Mouse (Mus musculus) ovary, postnatal 14 days (tissue): Measurements from ENCODE around the gene Plxdc2.
"Not testable (repeated sequence)": the region's sequence is repeated elsewhere in the genome, so short reads cannot be mapped to it uniquely, and the experiment has no call there.

Experiments used
- DNase-seq: peaks from one replicate; pipeline ENCODE4 v3.0.0; 2022; ENCODE audit warnings: low spot score

The Plxdc2 gene

GRCm38 (mm10) chr2:16749302-16749909 lies 393.3 kb downstream of the Plxdc2 start:
- no peak for DNase-seq

- DNase-seq: no peak
These were observed 401.1 kb downstream of the Plxdc2 start for GRCm38 (mm10) chr2:16757158-16757557.

GRCm38 (mm10) chr2:16759766-16760165 lies 403.7 kb downstream of the Plxdc2 start:
- DNase-seq: no peak

- not testable (repeated sequence) for DNase-seq
These were observed 413.0 kb downstream of the Plxdc2 start for GRCm38 (mm10) chr2:16769149-16769548.

GRCm38 (mm10) chr2:16773398-16774113 lies 417.5 kb downstream of the Plxdc2 start:
- no peak for DNase-seq

- DNase-seq: no peak
These were observed 418.0 kb downstream of the Plxdc2 start for GRCm38 (mm10) chr2:16774114-16774433.

GRCm38 (mm10) chr2:16795283-16795682 lies 439.2 kb downstream of the Plxdc2 start:
- DNase-seq: no peak
